Mouse (Mus musculus): ENCODE measurements around the gene Mtmr4.

Mtmr4 gene

DNA sequence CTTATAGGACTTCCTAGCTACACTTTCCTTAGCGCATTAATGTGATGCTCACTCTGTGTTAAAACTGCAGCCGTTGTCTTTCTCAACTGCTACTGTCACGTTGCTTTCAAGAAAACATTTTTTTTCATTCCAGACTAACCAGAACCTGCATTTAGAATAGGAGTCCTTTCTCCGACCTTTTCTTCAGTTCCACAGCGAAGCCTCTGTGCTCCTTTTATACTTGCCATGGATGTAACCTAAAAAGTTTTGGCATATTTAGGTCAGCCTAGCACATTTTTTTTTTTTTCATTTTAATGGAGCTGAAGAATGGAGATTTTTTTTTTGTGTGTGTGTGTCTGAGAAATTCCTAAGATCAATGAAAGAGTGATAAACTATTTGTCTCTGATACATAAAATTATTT lies 23.6 kb downstream of the Mtmr4 start:
- DNase-seq (ENCODE audit: low read depth, low spot score), result no peak

- no peak for DNase-seq (ENCODE audit: low read depth, low spot score)
Observed at GRCm38 (mm10) chr11:87615952-87616351, 24.0 kb downstream of the Mtmr4 start.

DNA sequence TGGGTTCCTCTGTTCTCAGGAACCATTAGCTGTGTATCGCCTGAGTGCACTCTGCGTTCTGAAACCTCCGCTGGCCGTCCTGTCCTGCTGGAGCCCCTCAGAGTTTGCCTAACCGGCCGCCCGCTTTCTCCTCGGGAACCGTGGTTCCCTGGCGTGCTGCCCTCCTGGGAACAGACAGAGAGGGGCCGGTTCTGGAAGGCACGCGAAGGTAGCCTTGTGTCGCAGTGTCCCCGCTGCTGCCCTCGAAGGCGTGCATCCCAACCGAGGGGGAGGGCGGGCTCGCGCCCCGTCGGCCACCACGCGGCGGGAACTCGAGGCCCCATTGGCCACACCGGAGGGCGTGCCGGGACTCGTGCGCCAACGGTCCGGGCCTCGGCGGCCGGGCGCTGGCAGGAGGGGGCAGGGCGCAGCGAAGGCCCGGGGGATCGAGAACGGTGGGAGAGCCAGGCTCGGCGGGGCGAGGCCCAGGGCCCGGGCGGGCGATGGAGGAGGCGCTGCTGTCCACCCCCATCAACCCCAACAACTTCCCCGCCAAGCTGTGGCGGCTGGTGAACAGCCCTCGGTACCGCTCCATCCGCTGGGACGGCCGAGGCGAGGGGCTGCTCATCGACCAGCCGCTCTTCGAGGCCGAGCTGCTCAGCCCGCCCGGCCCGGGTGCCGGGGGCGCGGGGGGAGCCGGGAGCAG lies 25.0 kb downstream of the Mtmr4 start, which contains the start of gene Hsf5:
TSS of gene Hsf5 (plus strand) at position 375 of the 685 bp plus-strand sequence.
- DNase-seq (ENCODE audit: low read depth, low spot score), result no peak

GRCm38 (mm10) chr11:87617606-87618005 lies 25.6 kb downstream of the Mtmr4 start:
- no peak for DNase-seq (ENCODE audit: low read depth, low spot score)

- no peak for DNase-seq (ENCODE audit: low read depth, low spot score)
Observed at GRCm38 (mm10) chr11:87623160-87623559, 31.2 kb downstream of the Mtmr4 start.

GRCm38 (mm10) chr11:87629859-87630258 lies 37.9 kb downstream of the Mtmr4 start:
- peak; percentile 22 for DNase-seq (ENCODE audit: low read depth, low spot score)

GRCm38 (mm10) chr11:87638793-87639192 lies 46.8 kb downstream of the Mtmr4 start:
- DNase-seq (ENCODE audit: low read depth, low spot score), result no peak

GRCm38 (mm10) chr11:87639206-87639605 lies 47.2 kb downstream of the Mtmr4 start:
- peak; percentile 29 for DNase-seq (ENCODE audit: low read depth, low spot score)

GRCm38 (mm10) chr11:87642865-87643264 lies 50.9 kb downstream of the Mtmr4 start:
- no peak for DNase-seq (ENCODE audit: low read depth, low spot score)

DNA sequence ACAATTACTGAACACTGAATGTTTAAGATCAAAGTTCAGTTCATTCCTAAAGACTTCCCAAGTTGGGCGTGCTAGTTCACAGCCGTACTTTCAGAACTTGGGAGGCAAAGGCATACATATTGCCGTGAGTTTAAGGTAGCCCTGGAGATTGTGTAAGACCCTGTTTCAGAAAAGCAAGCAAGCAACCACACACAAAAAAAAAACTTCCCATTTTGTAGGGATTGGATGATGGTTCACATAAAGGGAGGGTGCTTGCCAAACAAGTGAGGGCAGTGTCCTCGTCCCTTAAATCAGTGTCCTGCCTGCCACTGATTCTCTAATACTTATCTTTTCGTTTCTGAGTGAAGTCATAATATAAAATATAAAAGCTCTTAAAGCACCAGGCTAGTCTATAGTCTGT lies 62.7 kb downstream of the Mtmr4 start:
- DNase-seq (ENCODE audit: low read depth, low spot score), result no peak

- DNase-seq (ENCODE audit: low read depth, low spot score), result no peak
Observed at GRCm38 (mm10) chr11:87659216-87659615, 67.3 kb downstream of the Mtmr4 start.

DNA sequence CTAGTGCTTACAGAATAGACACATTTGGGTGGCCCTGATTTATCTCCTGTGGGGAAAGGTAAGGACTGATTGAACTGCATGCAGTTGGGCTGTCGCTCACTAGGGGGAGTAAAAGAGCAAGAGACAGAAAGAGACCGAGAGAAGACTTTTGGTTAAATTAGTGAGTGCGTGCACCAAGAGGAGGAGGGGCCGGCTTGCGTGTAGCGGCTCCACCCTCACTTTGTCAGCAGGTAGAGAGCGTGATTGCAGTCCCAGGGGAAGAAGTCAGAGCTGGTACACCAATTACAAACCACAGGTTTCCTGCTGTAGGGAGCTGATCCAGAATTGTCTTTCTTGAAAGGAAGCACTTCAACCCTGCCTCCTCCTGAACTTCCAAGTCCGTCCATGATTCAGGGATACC lies 70.4 kb downstream of the Mtmr4 start, which contains the start of gene Rnf43:
TSS of gene Rnf43 (plus strand) at position 316 of the 400 bp plus-strand sequence.
- DNase-seq (ENCODE audit: low read depth, low spot score), result peak; percentile 69

DNA sequence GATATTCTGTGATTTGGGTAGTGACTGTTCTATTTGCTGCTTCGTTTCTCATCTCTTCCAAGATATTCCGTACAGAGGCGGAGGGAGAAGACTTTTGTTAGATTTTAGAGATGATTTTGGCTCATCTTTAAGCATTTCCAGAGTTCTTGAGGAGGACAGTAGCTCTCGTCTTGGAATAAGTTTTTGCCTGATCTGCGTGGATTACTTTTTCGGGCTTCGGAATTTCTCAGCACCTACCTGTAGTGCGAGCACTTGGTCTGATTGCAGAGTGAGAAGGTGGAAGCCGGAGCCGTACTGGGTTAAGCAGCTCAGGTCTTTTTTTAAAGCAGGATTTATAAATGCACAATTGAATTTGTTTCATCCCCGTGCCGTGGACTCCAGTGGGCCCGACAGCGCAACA lies 70.9 kb downstream of the Mtmr4 start:
- no peak for DNase-seq (ENCODE audit: low read depth, low spot score)

DNA sequence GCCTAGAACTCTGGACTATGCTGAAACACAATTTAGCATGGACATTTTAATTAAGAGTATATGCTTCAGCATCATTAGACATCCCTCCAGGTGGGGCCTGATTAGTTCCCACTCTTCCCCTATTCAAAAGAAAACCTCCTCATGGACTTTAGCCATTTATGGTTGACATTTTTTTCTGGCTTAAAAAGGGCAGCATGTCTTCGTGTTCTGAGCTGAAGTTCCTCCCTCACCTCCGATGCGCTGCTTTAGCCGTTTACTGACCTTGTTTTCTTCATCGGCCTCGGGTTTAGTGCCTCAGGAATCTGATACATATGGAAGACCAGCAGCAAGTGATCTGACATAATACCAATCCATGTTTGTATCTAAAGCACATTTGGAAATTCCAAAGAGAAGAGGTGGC lies 72.0 kb downstream of the Mtmr4 start:
- no peak for DNase-seq (ENCODE audit: low read depth, low spot score)

DNA sequence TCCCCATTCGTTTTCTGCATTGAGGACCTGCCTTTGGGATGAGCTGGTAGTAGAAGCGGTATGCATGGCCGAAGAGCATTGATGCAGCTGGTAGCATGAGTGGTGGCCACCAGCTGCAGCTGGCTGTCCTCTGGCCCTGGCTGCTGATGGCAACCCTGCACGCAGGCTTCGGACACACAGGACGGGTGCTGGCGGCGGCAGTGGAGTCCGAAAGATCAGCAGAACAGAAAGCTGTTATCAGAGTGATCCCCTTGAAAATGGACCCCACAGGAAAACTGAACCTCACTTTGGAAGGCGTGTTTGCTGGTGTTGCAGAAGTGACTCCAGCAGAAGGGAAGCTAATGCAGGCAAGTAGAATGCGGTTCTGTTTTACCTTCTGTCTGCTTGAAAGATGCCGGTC lies 72.6 kb downstream of the Mtmr4 start:
- no peak for DNase-seq (ENCODE audit: low read depth, low spot score)

GRCm38 (mm10) chr11:87665224-87665623 lies 73.3 kb downstream of the Mtmr4 start:
- DNase-seq (ENCODE audit: low read depth, low spot score), result no peak

- no peak for DNase-seq (ENCODE audit: low read depth, low spot score)
Observed at GRCm38 (mm10) chr11:87665658-87666057, 73.7 kb downstream of the Mtmr4 start.
